Mouse (Mus musculus) stomach, embryonic 14.5 days (tissue): ENCODE data around the gene U2surp. TPM values are rescaled to one million over a fixed set of nuclear protein-coding genes. Genes with fewer than 3 reads are reported as not detected.
A peak's percentile ranks its signal among the peaks of the same experiment; 100 is the strongest.

Source experiments
- ATAC-seq: fragments of 200-750 bp; cut with Nextera tagmentation; 2 replicates; pipeline ENCODE4 v1.8.0; 2017; ENCODE audit warnings: low read depth, moderate TSS enrichment; ENCODE audit not compliant: insufficient number of reproducible peaks, insufficient read depth, low FRiP score
- H3K27ac ChIP-seq: fragments of 300-500 bp; sonication (generic); 2 replicates; pipeline ENCODE4 v1.5.1; 2014; ENCODE audit warnings: mild to moderate bottlenecking, low read length, moderate library complexity, mixed read lengths
- H3K27me3 ChIP-seq: fragments of 300-500 bp; sonication (generic); 2 replicates; pipeline ENCODE4 v1.6.1; 2014; ENCODE audit warnings: low read length, control low read depth, mixed read lengths; ENCODE audit not compliant: control insufficient read depth, insufficient read depth
- H3K36me3 ChIP-seq: fragments of 300-500 bp; sonication (generic); 2 replicates; pipeline ENCODE4 v1.6.1; 2014; ENCODE audit warnings: mild to moderate bottlenecking, control low read depth, low read length, moderate library complexity, mixed read lengths; ENCODE audit not compliant: control insufficient read depth, insufficient read depth
- H3K4me1 ChIP-seq: fragments of 300-500 bp; sonication (generic); 2 replicates; pipeline ENCODE4 v1.6.1; 2014; ENCODE audit warnings: low read length, control low read depth, mixed read lengths; ENCODE audit not compliant: control insufficient read depth, insufficient read depth
- H3K4me2 ChIP-seq: fragments of 300-500 bp; sonication (generic); replicated peaks from 2 replicates; pipeline ENCODE4 v1.6.1; 2014; ENCODE audit warnings: low read depth, low read length, control low read depth
- H3K4me3 ChIP-seq: fragments of 300-500 bp; sonication (generic); 2 replicates; pipeline ENCODE4 v1.5.1; 2014; ENCODE audit warnings: low read depth, low read length, control low read depth
- H3K9ac ChIP-seq: fragments of 300-500 bp; sonication (generic); replicated peaks from 2 replicates; pipeline ENCODE4 v1.6.1; 2014; ENCODE audit warnings: low read depth, mild to moderate bottlenecking, control low read depth, low read length, moderate library complexity, mixed read lengths
- H3K9me3 ChIP-seq: fragments of 300-500 bp; sonication (generic); 2 replicates; pipeline ENCODE4 v1.6.1; 2016; ENCODE audit warnings: low read depth, low read length, control low read depth; ENCODE audit not compliant: control insufficient read depth
- WGBS: fragments of 180-500 bp; shearing (Covaris S2); extraction: QIAGEN DNeasy Blood & Tissue Kit; methylation state at CpG from one replicate; pipeline ENCODE4 v1.1.7; 2014; 5-methylcytosine and 5-hydroxymethylcytosine counted together
- polyA plus RNA-seq: library from polyadenylated mRNA; unstranded; fragments of >200 nt; fragmentation: Nextera tagmentation; extraction: Ambion mirVana; gene quantifications from 2 replicates; pipeline ENCODE4 v1.2.1, GENCODE M21; 2014

Gene U2surp
- polyA plus RNA-seq, 1 experiment from 2014 or later = 137 TPM

GRCm38 (mm10) chr9:95554231-95555221 lies 42.7 kb upstream of the U2surp start:
- ATAC-seq = no peak
- H3K36me3 ChIP-seq = no peaks in the 10 kb centered on the region
- peaks cover 20% of the 10 kb centered on the region for H3K27me3 ChIP-seq
- H3K4me2 ChIP-seq = no peak overlapping the region
- WGBS = 72% methylated on average over 18 of the region's 18 CpGs
- H3K9ac ChIP-seq = no peak overlapping the region
- no peaks in the 10 kb centered on the region; the same call in 1 of the 2 replicates for H3K4me1 ChIP-seq
- H3K4me3 ChIP-seq = no peak overlapping the region
- no peaks in the 10 kb centered on the region for H3K9me3 ChIP-seq
- H3K27ac ChIP-seq = no peak overlapping the region

- Histone ChIP-seq H3K27ac (no peak overlapping the region), H3K9me3 (no peaks in the 10 kb centered on the region), H3K36me3 (no peaks in the 10 kb centered on the region), H3K4me1 (no peaks in the 10 kb centered on the region), H3K27me3 (peaks cover 3% of the 10 kb centered on the region; the same call in 1 of the 2 replicates), H3K4me3 (no peak overlapping the region), H3K4me2 (no peak overlapping the region), H3K9ac (no peak overlapping the region)
- ATAC-seq = no peak; the same call in 1 of the 2 replicates
- WGBS = 61% methylated on average over 10 of the region's 10 CpGs
Measured at GRCm38 (mm10) chr9:95552175-95552705, 40.4 kb upstream of the U2surp start.

GRCm38 (mm10) chr9:95550856-95551774 lies 39.3 kb upstream of the U2surp start:
- Histone ChIP-seq H3K4me1 (no peaks in the 10 kb centered on the region), H3K9me3 (no peaks in the 10 kb centered on the region), H3K9ac (no peak overlapping the region), H3K4me3 (no peak overlapping the region), H3K27ac (no peak overlapping the region), H3K27me3 (no peaks in the 10 kb centered on the region), H3K4me2 (no peak overlapping the region), H3K36me3 (no peaks in the 10 kb centered on the region)
- ATAC-seq = peak; percentile 34; the same call in 1 of the 2 replicates
- 62% methylated on average over 9 of the region's 9 CpGs for WGBS

- no peaks in the 10 kb centered on the region for H3K36me3 ChIP-seq
- ATAC-seq = no peak
- 68% methylated on average over 15 of the region's 15 CpGs for WGBS
Measured at GRCm38 (mm10) chr9:95549626-95550411, 38.0 kb upstream of the U2surp start.

GRCm38 (mm10) chr9:95546679-95547078 lies 34.9 kb upstream of the U2surp start:
- ATAC-seq = no peak
- no peak overlapping the region for H3K4me2 ChIP-seq
- H3K36me3 ChIP-seq = no peaks in the 10 kb centered on the region
- no peaks in the 10 kb centered on the region for H3K27me3 ChIP-seq
- H3K27ac ChIP-seq = no peak overlapping the region
- H3K4me3 ChIP-seq = no peak overlapping the region
- 56% methylated on average over 7 of the region's 7 CpGs for WGBS
- H3K9ac ChIP-seq = no peak overlapping the region
- no peaks in the 10 kb centered on the region for H3K9me3 ChIP-seq
- H3K4me1 ChIP-seq = no peaks in the 10 kb centered on the region

More at GRCm38 (mm10) chr9:95549626-95550411, 38.0 kb upstream of the U2surp start:
- Histone ChIP-seq H3K27ac (no peak overlapping the region), H3K27me3 (no peaks in the 10 kb centered on the region), H3K4me3 (no peak overlapping the region), H3K9me3 (no peaks in the 10 kb centered on the region), H3K4me1 (no peaks in the 10 kb centered on the region), H3K4me2 (no peak overlapping the region), H3K9ac (no peak overlapping the region)

- Histone ChIP-seq H3K4me1 (no peaks in the 10 kb centered on the region), H3K36me3 (no peaks in the 10 kb centered on the region), H3K27ac (no peak overlapping the region), H3K9me3 (no peaks in the 10 kb centered on the region), H3K4me3 (no peak overlapping the region), H3K9ac (no peak overlapping the region), H3K27me3 (no peaks in the 10 kb centered on the region), H3K4me2 (no peak overlapping the region)
- WGBS = 99% methylated on average over 4 of the region's 4 CpGs
- ATAC-seq = no peak
Measured at GRCm38 (mm10) chr9:95544598-95544997, 32.8 kb upstream of the U2surp start.

- WGBS = 59% methylated on average over 6 of the region's 6 CpGs
- H3K27me3 ChIP-seq = no peaks in the 10 kb centered on the region
- ATAC-seq = no peak
Measured at GRCm38 (mm10) chr9:95542475-95542874, 30.7 kb upstream of the U2surp start.

More at GRCm38 (mm10) chr9:95542475-95542874, 30.7 kb upstream of the U2surp start:
- H3K4me2 ChIP-seq = no peak overlapping the region
- no peaks in the 10 kb centered on the region for H3K9me3 ChIP-seq
- no peak overlapping the region for H3K27ac ChIP-seq
- H3K9ac ChIP-seq = no peak overlapping the region
- H3K36me3 ChIP-seq = no peaks in the 10 kb centered on the region
- H3K4me1 ChIP-seq = no peaks in the 10 kb centered on the region
- H3K4me3 ChIP-seq = no peak overlapping the region
